Mouse (Mus musculus): ENCODE data around the gene Camsap2.

DNA sequence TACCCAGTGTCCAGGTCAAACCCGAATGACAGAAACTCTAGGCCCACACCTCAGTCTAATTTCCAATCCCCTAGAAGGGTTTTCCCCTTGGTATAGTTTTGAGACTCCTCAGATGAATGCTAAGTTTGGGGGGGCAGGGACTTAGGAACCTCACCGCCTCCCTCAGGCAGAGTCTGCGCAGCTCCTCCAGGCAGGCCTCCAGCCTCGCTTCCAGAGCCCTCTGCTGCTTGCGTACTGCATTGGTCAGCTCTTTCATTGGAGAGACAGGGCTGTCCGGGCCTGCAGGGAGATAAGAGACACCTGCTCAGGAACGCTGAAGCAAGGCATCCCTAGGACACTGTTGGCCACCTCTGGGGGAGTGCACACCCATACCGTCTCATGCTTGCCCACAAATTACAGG, 119.3 kb downstream of the Camsap2 start:
- TF ChIP-seq CTCF (IDR thresholded peaks at IDR 0.05; ENCODE audit: low read depth, low read length) (no peak), POLR2A (IDR thresholded peaks at IDR 0.05; ENCODE audit: extremely low read depth, insufficient read depth, low read length) (no peak)

Data from liver, adult 2 months (tissue).